Mouse (Mus musculus) forebrain, embryonic 12.5 days (tissue): ENCODE results near the gene Cacna2d3. TPM values are rescaled to one million over a fixed set of nuclear protein-coding genes. Genes with fewer than 3 reads are reported as not detected.
A peak's percentile ranks its signal among the peaks of the same experiment; 100 is the strongest.

Source experiments
- ATAC-seq: fragments of 200-750 bp; cut with Nextera tagmentation; 2 replicates; pipeline ENCODE4 v1.8.0; 2017; ENCODE audit warnings: moderate TSS enrichment; ENCODE audit not compliant: low FRiP score
- H3K27ac ChIP-seq: fragments of 300-500 bp; sonication (generic); 2 replicates; pipeline ENCODE4 v1.5.1; 2016; ENCODE audit warnings: mild to moderate bottlenecking
- H3K27me3 ChIP-seq: fragments of 300-500 bp; sonication (generic); 2 replicates; pipeline ENCODE4 v1.6.1; 2016; ENCODE audit warnings: mild to moderate bottlenecking
- H3K36me3 ChIP-seq: fragments of 300-500 bp; sonication (generic); replicated peaks from 2 replicates; pipeline ENCODE4 v1.6.1; 2016; ENCODE audit warnings: mild to moderate bottlenecking
- H3K4me1 ChIP-seq: fragments of 300-500 bp; sonication (generic); 2 replicates; pipeline ENCODE4 v1.6.1; 2016
- H3K4me2 ChIP-seq: fragments of 300-500 bp; sonication (generic); 2 replicates; pipeline ENCODE4 v1.6.1; 2016; ENCODE audit warnings: mild to moderate bottlenecking, moderate library complexity
- H3K4me3 ChIP-seq: fragments of 300-500 bp; sonication (generic); replicated peaks from 2 replicates; pipeline ENCODE4 v1.5.1; 2016; ENCODE audit warnings: mild to moderate bottlenecking
- H3K9ac ChIP-seq: fragments of 300-500 bp; sonication (generic); 2 replicates; pipeline ENCODE4 v1.6.1; 2016; ENCODE audit warnings: mild to moderate bottlenecking
- H3K9me3 ChIP-seq: fragments of 300-500 bp; sonication (generic); 2 replicates; pipeline ENCODE4 v1.6.1; 2016
- WGBS: fragments of 180-500 bp; shearing (Covaris S2); methylation state at CpG from one replicate; pipeline ENCODE4 v1.1.7; 2016; 5-methylcytosine and 5-hydroxymethylcytosine counted together
- polyA plus RNA-seq: library from polyadenylated mRNA; unstranded; fragments of >200 nt; fragmentation: Nextera tagmentation; extraction: Ambion mirVana; gene quantifications from 2 replicates; pipeline ENCODE4 v1.2.1, GENCODE M21; 2016

The Cacna2d3 gene
- polyA plus RNA-seq, 1 experiment from 2014 or later: 15.3 TPM

GRCm38 (mm10) chr14:29051951-29052835 is 669.5 kb downstream of the Cacna2d3 start:
- no peaks in the 10 kb centered on the region for H3K4me1 ChIP-seq
- no peak overlapping the region for H3K27ac ChIP-seq
- no peaks in the 10 kb centered on the region for H3K27me3 ChIP-seq
- ATAC-seq: no peak
- H3K36me3 ChIP-seq: no peaks in the 10 kb centered on the region
- H3K9me3 ChIP-seq: no peaks in the 10 kb centered on the region
- no peak overlapping the region for H3K4me3 ChIP-seq
- H3K9ac ChIP-seq: no peak overlapping the region
- H3K4me2 ChIP-seq: no peak overlapping the region
- 76% methylated on average over 16 of the region's 16 CpGs for WGBS

- WGBS: 62% methylated on average over 1 of the region's 1 CpGs
- peaks cover 2% of the 10 kb centered on the region; the same call in 1 of the 2 replicates for H3K4me1 ChIP-seq
- H3K4me2 ChIP-seq: no peak overlapping the region
- no peak for ATAC-seq
- peaks cover 47% of the 10 kb centered on the region for H3K27me3 ChIP-seq
- no peaks in the 10 kb centered on the region for H3K9me3 ChIP-seq
- no peak overlapping the region for H3K27ac ChIP-seq
- H3K4me3 ChIP-seq: no peak overlapping the region
- H3K9ac ChIP-seq: no peak overlapping the region
- H3K36me3 ChIP-seq: no peaks in the 10 kb centered on the region
Observed at GRCm38 (mm10) chr14:29042355-29042754, 679.3 kb downstream of the Cacna2d3 start.

DNA sequence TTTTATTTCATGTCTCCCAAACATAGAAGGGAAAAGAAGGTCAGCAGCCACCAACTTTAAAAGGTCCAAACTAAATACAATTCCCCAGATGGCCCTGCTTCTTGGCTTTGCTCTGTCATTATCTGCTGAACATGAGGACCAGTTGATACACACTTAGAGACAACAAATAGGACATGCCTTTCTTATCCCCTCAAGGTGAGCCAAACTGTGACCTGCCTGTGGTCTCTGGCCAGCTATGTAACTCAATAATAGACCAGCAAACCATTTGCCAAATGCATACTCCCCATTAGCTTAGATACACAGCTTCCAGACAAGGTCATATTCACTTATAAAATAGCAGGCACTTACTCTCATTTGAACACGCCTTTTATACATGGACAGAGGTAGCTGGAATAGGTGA is 680.2 kb downstream of the Cacna2d3 start:
- peaks cover 54% of the 10 kb centered on the region for H3K27me3 ChIP-seq
- H3K4me1 ChIP-seq: peaks cover 2% of the 10 kb centered on the region; the same call in 1 of the 2 replicates
- H3K4me2 ChIP-seq: no peak overlapping the region
- H3K4me3 ChIP-seq: no peak overlapping the region
- no peaks in the 10 kb centered on the region for H3K36me3 ChIP-seq
- no peaks in the 10 kb centered on the region for H3K9me3 ChIP-seq
- H3K9ac ChIP-seq: no peak overlapping the region
- no peak for ATAC-seq
- H3K27ac ChIP-seq: no peak overlapping the region
- 88% methylated on average over 1 of the region's 1 CpGs for WGBS

- peaks cover 61% of the 10 kb centered on the region for H3K27me3 ChIP-seq
- no peak overlapping the region for H3K4me3 ChIP-seq
- 82% methylated on average over 9 of the region's 9 CpGs for WGBS
- peaks cover 2% of the 10 kb centered on the region; the same call in 1 of the 2 replicates for H3K4me1 ChIP-seq
- H3K27ac ChIP-seq: no peak overlapping the region
- no peak overlapping the region for H3K9ac ChIP-seq
- no peaks in the 10 kb centered on the region for H3K9me3 ChIP-seq
- no peaks in the 10 kb centered on the region for H3K36me3 ChIP-seq
- H3K4me2 ChIP-seq: no peak overlapping the region
- no peak for ATAC-seq
Observed at GRCm38 (mm10) chr14:29040606-29041364, 680.9 kb downstream of the Cacna2d3 start.

DNA sequence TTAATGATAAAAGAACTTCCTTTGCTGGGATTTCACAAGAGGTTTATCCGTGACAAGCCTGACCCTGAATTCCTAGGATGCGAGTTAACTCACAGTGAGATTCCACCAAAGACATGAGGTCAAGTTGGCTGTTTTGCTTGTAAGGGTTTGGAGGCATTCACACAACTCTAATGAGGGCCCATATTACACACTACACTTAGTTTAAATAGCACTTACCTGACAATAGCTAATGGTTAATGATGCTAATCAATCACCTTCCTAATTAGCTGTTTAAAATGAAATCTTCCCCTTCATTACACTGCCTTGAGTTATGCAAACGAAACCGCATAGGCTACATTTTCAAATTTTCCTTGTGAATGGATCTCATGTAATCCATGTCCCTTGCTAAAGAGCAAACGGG is 683.4 kb downstream of the Cacna2d3 start:
- Histone ChIP-seq H3K27ac (no peak overlapping the region), H3K9me3 (no peaks in the 10 kb centered on the region), H3K4me3 (no peak overlapping the region), H3K36me3 (no peaks in the 10 kb centered on the region), H3K27me3 (peaks cover 66% of the 10 kb centered on the region), H3K4me2 (no peak overlapping the region), H3K4me1 (peaks cover 2% of the 10 kb centered on the region; the same call in 1 of the 2 replicates), H3K9ac (no peak overlapping the region)
- ATAC-seq: peak; percentile 36; the same call in 1 of the 2 replicates
- 18% methylated on average over 5 of the region's 5 CpGs for whole genome bisulfite sequencing

- Histone ChIP-seq H3K9ac (no peak overlapping the region), H3K36me3 (no peaks in the 10 kb centered on the region), H3K4me2 (no peak overlapping the region), H3K27me3 (peaks cover 25% of the 10 kb centered on the region), H3K27ac (no peak overlapping the region), H3K9me3 (no peaks in the 10 kb centered on the region), H3K4me3 (no peak overlapping the region), H3K4me1 (peaks cover 15% of the 10 kb centered on the region)
- WGBS: 79% methylated on average over 1 of the region's 1 CpGs
- ATAC-seq: no peak
Observed at GRCm38 (mm10) chr14:29031858-29032395, 689.7 kb downstream of the Cacna2d3 start.

DNA sequence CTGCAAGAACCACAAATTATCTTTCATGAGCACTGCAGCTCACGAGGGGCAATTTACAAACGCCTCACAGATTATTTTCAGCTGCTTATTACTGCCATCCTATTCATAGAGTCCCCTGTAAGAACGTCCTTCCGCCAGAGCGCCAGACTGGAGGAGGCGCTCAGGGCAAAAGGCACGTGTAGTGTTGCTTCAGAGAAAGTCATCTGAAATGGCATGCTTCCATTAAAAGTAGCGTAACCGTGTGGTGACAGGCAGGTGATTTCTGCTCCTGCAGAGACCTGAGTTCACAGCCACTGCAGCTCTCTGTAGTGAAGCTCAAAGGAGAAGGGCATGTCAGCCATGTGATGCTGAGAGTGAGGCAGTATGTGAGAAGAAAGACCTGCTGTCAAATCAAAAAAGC is 691.1 kb downstream of the Cacna2d3 start:
- peaks cover 14% of the 10 kb centered on the region; the same call in 1 of the 2 replicates for H3K27me3 ChIP-seq
- no peaks in the 10 kb centered on the region for H3K36me3 ChIP-seq
- H3K9ac ChIP-seq: no peak overlapping the region
- peaks cover 15% of the 10 kb centered on the region for H3K4me1 ChIP-seq
- no peaks in the 10 kb centered on the region for H3K9me3 ChIP-seq
- WGBS: 65% methylated on average over 9 of the region's 9 CpGs
- no peak for ATAC-seq
- H3K4me3 ChIP-seq: no peak overlapping the region
- H3K27ac ChIP-seq: no peak overlapping the region
- H3K4me2 ChIP-seq: no peak overlapping the region

GRCm38 (mm10) chr14:29029896-29030420 is 691.7 kb downstream of the Cacna2d3 start:
- H3K4me1 ChIP-seq: peaks cover 15% of the 10 kb centered on the region
- no peak overlapping the region for H3K9ac ChIP-seq
- no peak overlapping the region for H3K27ac ChIP-seq
- peaks cover 10% of the 10 kb centered on the region; the same call in 1 of the 2 replicates for H3K27me3 ChIP-seq
- no peak for ATAC-seq
- 79% methylated on average over 11 of the region's 11 CpGs for WGBS
- H3K4me3 ChIP-seq: no peak overlapping the region
- H3K36me3 ChIP-seq: no peaks in the 10 kb centered on the region
- H3K4me2 ChIP-seq: no peak overlapping the region
- no peaks in the 10 kb centered on the region for H3K9me3 ChIP-seq

DNA sequence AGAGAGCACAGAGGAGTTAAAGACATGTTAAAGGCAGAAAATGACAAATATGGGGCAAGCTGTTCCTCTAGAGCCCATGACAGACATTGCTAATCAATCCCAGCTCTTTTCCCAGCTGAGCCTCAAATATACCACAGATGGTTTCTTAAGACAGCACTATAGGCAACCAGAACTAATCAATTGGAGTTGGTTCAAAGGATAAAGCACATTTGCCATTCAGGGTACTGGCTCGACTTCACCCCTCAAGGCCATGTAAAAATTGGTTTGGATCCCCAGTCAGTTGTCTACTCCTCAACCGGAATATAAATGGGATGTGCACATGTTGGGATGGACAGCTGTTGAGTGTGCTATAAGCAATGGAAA is 692.6 kb downstream of the Cacna2d3 start:
- H3K4me3 ChIP-seq: no peak overlapping the region
- no peaks in the 10 kb centered on the region for H3K9me3 ChIP-seq
- no peak overlapping the region for H3K9ac ChIP-seq
- H3K4me2 ChIP-seq: no peak overlapping the region
- H3K36me3 ChIP-seq: no peaks in the 10 kb centered on the region
- H3K27me3 ChIP-seq: peaks cover 10% of the 10 kb centered on the region; the same call in 1 of the 2 replicates
- WGBS: 71% methylated on average over 2 of the region's 2 CpGs
- H3K4me1 ChIP-seq: peaks cover 15% of the 10 kb centered on the region
- ATAC-seq: no peak
- no peak overlapping the region for H3K27ac ChIP-seq

GRCm38 (mm10) chr14:29028391-29029106 is 693.1 kb downstream of the Cacna2d3 start:
- 0 out of 2 replicates have a peak overlapping the region, but pooled peaks have one; percentile 26 for H3K27ac ChIP-seq

DNA sequence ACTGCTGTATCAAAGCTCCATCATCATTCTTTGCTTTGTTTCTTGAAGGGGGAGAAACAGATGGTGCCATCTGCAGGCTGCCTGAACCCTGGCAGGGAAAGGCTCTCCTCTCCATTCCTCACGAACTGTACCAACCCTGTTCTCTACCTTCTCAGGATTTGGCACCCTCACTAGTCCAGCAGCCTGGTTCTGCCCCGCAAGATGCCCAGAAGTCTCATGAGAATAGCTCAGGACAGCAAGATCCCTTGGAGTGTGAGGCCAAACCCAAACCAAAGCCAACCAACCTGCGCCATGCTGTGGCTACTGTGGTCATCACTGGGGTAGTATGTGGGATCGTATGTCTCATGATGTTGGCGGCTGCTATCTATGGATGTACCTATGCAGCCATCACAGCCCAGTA is 694.4 kb downstream of the Cacna2d3 start:
- no peaks in the 10 kb centered on the region for H3K9me3 ChIP-seq
- no peak overlapping the region for H3K4me2 ChIP-seq
- H3K4me1 ChIP-seq: peaks cover 15% of the 10 kb centered on the region
- ATAC-seq: no peak
- no peak overlapping the region for H3K27ac ChIP-seq
- H3K4me3 ChIP-seq: no peak overlapping the region
- H3K27me3 ChIP-seq: peaks cover 10% of the 10 kb centered on the region; the same call in 1 of the 2 replicates
- H3K36me3 ChIP-seq: no peaks in the 10 kb centered on the region
- 86% methylated on average over 5 of the region's 5 CpGs for WGBS
- no peak overlapping the region for H3K9ac ChIP-seq

More at GRCm38 (mm10) chr14:29028391-29029106, 693.1 kb downstream of the Cacna2d3 start:
- no peaks in the 10 kb centered on the region for H3K36me3 ChIP-seq
- ATAC-seq: no peak
- H3K4me3 ChIP-seq: no peak overlapping the region
- WGBS: 62% methylated on average over 6 of the region's 6 CpGs
- H3K27me3 ChIP-seq: peaks cover 10% of the 10 kb centered on the region; the same call in 1 of the 2 replicates
- no peak overlapping the region for H3K9ac ChIP-seq
- H3K4me1 ChIP-seq: peaks cover 15% of the 10 kb centered on the region
- no peaks in the 10 kb centered on the region for H3K9me3 ChIP-seq
- H3K4me2 ChIP-seq: no peak overlapping the region
